Mouse (Mus musculus): Measurements from ENCODE around the gene Hk1.

Gene Hk1

DNA sequence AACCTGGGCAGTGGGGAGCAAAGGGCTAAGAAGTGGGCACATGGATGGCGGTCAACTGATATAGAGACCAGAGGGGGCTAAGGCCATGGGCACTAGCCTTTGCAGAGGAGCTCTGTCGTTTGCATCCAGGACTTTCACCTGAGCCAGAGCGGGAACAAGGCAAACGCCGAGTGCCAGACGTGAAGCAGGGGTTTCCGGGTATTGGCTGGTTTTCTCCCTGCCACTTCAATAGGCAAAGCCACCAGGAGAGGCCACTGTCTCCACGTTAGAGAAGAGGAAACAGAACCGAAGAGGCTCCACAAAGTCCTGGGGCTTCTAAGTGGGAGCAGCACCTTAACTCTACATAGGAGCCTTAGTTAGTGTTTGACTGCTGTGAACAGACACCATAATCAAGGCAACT is 58.3 kb downstream of the Hk1 start:
- in situ Hi-C loops (cut with MseI, MboI) = no loop called here

DNA sequence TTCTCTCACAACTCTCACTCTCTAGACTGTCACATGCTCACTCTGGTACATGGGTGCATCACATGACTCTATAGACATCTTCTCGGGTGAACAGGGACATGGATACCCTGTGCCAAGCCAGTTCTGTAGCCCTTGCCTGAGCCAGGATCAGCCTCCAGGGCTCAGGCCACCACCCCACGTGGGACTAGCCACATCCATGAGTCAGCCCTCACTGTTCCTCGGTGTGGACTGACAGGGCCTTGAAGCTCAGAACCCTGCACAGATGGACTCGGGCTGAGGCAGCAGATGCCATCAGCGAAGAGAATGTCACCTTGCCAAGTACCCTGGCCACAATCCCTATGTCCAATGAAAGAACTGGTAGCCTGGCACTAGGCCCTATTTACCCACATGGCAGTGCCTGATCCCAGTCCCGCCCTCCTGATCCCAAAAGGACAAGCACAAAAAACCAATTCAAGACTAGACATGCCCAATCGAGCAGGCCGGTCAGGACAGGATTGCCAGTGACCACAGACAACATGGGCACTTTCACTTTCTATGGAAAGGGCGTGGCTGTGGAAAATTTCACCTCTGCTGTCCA is 59.2 kb downstream of the Hk1 start:
- in situ Hi-C loops (cut with MseI, MboI) = no loop called here

DNA sequence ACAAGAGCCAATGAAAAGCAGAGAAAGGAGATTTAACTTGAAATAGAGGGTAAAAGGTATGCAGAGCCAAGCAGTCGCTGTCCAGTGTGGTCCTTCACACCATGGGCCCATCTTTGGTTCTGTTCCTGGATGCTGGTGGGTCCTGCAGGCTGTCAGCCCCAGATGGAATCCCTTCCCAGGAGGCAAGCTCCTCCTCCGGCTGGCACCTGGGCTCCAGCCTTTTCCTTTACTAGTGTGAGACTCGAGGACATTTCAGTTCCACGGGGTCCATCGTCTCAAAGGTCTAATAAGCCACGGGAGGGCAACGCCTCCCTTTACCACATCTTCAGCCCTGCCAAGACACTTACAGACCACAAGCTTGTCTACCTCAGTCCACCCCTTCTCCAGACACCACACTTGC is 60.6 kb downstream of the Hk1 start:
- in situ Hi-C loops (cut with MseI, MboI) = no loop called here

DNA sequence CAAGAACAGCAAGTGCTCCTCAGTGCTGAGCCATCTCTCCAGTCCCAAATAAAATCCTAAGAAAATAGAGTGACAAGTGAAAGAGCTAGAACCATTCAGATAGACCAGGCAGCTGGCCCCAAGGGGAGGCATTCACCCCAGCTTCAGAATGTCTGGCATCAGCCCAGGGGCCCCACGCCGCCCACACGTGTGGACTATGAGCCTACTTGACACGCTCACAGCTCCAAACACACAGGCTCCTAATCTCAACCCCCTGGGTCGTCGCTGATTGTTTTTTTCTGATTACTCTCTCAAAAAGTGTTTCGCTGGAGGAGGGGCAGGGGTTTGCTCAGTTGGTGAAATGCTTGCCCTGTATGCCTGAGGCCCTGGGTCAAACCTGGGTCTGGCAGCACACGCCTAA is 63.2 kb downstream of the Hk1 start:
- in situ Hi-C loops (cut with MseI, MboI) = no loop called here

DNA sequence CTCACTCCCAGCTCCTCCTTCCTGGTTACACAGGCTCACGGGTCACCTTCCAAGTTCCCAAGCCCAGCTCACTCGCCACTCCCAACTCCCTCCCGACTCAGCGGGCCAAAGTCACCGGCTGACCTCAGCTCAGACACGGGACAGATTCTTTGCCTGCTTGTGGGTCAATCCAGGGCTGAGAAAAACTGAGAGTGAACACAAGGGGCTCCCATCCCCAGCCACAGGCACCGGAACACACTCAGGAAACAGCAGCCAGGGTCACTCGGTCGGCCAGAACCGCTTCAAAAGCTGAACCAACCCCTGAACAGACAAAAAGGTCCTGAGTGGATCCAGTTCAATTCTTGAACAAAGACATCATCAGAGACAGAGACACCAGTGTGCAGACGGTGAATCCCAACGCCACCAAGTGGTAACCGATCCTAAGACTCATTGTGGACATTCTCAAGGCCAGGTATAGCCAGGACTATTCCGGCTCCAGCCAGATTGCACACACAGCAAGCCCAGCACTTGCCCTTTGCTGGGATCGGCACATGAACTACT is 65.8 kb downstream of the Hk1 start:
- in situ Hi-C loops (cut with MseI, MboI) = no loop called here

DNA sequence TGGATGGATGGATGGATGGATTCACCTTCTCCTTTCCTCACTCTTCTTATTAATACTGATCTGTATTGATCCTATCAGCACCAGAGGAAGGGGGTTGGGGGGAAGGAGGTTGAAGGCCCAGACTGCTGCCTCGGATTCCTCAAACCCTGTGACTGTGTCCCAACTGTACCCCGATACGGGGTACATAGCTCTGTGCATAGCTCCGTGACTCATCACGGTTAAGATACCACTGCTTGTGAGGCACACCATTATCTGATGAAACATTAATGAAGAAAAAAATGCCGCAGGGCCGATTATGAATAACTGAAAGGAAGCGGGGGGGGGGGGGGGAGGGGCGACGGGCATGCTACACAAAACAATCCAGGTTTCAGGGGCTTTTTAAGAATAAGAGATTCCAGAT is 66.6 kb downstream of the Hk1 start:
- in situ Hi-C loops (cut with MseI, MboI) = no loop called here

DNA sequence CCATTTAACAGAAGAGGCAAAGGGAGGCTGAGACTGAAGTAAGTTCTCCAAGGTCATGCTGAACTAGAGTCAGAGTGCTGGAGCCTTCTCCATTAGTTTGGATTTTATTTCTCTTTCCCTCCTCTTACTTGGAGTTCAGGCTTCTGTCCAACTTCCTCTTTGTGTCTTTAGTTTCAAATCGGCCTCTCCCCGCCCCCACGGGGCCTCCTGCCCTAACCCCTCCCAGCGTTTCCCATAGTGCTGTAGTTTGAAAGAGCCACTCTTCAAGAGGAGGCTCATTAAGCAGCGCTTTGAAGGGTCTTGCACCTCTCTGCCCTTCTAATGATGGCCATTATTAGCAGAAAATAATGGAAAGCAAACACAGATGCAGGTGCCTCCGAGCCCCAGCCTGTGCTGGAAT is 68.2 kb downstream of the Hk1 start:
- in situ Hi-C loops (cut with MseI, MboI) = no loop called here

DNA sequence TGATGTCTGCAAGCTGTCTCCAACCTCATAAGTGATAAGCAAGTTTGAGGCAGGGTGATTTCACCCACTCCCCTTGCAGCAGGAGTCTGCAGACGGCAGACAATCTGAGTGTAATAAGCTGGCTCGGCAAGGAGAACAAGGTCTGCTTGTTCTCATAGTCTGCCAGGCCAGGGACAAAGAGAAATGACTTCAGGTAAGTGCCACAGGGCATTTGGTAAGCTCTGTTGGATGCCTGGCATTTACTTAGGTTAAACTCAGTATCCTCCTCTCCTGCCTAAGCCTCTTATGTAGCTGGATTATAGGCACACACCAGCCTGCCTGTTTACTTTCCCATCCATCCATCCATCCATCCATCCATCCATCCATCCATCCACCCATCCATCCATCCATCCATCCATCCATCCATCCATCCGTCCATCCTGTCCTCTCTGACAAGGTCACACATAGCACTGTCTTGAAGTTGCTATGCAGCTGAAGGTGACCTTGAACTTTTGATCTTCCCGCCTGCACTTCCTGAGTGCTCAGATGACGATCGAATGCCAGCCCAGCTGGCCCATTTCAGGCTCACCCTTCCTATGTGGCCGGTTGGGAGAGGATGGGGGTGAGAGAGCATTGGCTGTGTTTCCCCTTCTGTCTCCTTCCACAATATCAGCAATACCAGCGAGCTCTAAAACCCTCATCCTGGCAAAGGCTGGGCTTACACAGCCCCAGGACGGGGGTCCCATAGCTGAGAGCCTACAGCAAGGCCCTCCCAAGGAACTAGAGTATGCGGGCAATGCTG is 69.3 kb downstream of the Hk1 start:
- in situ Hi-C loops (cut with MseI, MboI) = no loop called here

DNA sequence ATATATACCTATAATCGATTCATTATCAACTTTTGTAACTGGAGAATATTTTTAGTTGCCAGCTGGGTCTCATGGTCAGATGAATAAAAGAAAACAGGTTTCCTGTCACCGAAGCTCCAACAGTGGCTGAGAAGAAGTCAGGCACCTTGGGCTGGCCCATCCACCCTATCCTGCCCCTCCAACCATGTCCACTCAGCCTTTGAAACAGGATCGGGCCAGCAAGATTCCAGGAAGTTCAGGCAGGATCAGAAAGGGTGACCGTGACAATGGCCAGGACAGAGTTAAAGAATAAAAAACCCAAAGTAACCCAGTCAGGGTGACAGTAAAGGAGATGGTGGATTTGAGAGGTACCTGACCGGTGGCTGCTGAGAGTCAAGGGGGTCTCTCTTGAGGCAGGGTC is 70.1 kb downstream of the Hk1 start:
- in situ Hi-C loops (cut with MseI, MboI) = no loop called here

DNA sequence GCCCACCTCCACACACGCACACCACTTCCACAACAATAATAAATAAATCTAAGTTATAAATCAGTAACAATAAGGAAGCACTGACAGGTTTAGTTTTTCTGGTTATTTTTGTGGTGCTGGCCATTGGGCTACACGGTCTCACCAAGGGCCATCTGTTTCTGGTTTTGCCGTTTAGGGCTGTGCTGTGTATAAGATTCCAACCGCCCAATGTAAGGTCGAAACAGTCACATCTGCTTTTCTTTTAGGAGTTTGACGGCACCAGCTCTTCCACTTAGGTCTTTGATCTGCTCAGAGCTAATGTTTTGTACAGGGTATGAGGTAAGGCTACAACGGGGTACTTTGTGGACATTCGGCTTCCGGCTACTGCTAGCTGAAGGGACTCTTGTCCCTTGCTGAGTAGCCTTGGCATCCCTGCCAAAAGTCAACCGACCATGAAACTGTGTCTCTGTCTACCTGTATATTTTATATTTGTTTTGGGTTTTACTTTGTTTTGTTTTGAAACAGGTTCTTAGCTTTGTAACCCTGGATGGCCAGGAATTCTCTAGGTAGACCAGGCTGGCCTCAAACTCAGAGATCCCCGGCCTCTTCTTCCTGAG is 70.7 kb downstream of the Hk1 start:
- in situ Hi-C loops (cut with MseI, MboI) = no loop called here

DNA sequence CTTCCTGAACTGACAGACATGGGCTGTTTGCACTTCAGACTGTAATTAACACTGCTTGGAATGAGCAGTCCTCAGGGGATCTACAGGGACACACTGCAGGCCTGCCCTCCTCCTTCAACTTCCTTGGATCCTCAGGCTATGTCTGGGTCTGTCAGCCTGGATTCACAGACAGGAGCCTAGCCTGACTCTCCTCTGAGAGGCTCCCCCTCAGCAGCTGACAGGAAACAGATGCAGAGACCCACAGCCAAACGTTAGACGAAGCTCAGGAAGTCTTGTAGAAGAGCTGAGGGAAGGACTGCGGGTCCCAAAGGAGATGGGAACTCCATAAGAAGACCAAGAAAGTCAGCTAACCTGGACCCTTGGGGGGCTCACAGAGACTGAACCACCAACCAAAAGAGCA is 73.2 kb downstream of the Hk1 start:
- in situ Hi-C loops (cut with MseI, MboI) = no loop called here

DNA sequence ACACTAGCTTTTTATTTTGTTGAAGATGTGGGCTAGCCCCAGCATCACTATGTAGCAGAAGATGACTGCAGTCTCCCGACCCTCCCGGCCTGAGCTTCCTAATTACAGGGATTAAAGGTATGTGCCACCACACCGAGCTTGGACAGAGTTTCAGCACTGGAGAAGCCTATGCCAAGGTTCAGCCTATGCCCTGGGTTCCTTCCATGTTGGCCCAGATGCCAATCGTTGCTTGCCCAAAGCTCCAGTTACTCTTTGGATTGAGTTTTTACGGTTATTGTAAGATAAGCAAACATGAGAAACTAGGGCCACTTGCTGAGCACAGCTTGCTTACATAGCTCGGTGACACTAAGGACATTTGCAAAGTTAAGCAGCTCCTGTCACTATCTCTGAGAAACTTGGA is 74.6 kb downstream of the Hk1 start:
- in situ Hi-C loops (cut with MseI, MboI) = no loop called here

DNA sequence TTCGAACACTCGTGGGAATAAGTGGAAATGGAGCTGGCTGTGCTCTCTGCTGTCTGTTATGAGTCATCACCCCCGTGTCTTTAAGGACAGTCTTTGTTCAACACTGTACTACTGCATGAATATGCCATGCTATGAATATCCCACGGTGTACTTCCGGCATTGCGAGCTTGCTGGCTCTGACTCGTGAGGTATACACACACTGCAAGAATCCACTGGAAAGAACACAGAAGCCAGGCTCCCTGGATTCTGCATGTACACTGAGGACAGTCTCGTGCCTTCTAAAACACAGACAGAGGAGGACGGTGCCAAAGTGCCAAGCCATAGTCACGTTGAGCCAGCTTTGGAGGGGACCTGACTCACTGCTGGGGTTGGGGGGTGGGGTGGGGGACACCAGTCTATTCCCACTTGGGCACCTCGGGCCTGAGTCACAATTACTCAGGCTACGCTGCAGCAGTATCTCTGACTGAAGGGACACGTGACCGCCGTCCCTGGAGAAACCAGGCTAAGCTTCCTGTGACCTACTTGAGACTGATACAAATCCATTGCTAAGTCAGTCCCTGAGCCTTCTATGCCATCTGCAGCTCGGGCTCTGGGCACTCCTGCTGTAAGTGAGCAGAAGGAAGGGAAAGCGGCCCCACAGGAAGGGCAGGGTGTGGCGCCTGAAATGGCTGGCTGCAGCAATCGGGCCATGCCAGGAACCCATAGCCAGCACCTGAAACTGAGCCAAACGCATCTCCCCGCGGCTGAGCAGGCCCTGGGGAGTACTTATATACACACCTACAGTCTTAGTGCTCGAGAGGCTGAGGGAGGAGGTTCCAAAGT is 79.5 kb downstream of the Hk1 start:
- in situ Hi-C loops (cut with MseI, MboI) = no loop called here

DNA sequence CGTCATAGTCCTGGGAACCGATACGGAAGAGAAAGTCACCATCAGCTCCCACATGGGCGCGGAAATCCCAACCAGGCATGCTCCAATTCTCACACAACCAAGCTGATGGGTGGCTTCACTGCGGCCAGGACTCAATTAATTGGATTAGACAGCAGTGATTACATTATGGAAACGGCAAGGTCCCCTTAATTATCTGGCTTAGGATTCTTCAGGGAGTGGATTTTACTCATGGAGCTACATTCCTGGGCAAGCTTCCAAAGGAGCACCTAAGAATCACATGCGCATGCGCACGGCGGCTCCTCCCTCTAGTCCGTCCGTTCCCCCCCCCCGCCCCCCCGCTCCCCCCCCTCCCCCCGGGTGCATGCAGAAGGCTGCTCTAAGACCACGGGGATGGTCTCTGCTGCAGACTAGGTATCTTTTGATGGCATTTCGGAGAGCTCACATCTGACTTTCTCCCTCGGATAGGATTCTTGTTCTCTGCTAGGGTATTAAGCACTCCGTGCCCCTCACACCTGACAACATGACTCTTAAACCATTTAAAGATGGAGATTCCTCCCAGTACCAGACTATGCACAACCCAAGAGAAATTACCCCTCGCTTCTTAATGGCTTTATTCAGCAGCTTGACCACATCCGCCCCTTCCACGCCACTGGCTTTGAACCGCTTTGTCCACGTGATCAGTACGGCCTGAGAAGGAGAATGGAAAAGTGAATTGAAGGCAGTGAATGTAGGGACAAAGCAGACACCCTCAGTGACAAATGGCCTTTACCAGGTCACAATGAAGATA is 83.4 kb downstream of the Hk1 start:
- in situ Hi-C loops (cut with MseI, MboI) = no loop called here

DNA sequence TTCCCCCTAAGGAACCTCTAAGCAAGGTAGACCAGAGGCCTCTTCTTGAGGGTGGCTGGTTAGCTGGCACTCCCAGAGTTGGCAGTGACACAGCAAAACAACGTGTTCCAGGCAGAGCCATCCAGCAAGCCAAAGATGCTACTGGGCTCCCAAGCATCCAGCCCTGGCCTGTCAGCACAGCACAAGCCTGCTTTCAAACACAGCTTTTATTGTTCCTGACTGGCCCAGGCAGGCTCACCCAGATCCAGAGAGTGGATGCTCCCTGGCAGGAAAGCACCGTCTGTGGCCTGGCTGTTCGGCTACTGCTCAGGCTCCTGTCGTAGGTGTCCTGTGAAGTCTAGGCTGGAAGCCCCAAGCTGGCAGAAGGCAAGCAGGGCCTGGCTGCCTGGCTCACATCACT is 85.6 kb downstream of the Hk1 start:
- in situ Hi-C loops (cut with MseI, MboI) = no loop called here

DNA sequence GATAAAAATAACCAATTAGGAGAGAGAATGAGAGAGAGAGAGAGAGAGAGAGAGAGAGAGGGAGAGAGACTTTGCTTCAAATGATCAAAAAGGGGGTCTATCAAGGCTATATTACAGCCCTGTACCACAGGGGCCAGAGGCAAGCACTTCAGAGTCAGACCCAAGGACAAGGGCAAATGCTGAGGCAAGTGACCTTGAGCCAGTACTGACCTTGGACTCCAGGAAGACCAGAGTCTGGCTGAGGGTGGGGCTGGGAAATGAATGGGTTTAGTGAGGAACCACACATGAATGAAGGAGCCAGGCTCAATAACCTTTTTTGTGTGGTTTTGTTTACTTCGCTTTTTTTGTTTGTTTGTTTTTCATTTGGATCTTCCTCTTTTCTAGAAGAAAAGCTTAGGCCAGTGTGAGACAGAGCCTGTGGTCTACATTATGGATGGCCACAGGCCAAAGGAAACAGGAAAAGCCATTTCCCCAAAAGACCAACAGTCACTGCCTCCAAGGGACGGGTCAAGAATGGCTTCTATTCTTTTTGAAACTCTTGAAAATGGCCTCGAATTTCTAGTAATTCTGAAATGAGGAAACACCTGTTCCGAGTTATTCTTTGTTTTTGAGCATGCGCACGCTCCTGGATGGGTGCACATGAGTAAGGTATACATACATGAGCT is 92.1 kb downstream of the Hk1 start:
- in situ Hi-C loops (cut with MseI, MboI) = no loop called here

DNA sequence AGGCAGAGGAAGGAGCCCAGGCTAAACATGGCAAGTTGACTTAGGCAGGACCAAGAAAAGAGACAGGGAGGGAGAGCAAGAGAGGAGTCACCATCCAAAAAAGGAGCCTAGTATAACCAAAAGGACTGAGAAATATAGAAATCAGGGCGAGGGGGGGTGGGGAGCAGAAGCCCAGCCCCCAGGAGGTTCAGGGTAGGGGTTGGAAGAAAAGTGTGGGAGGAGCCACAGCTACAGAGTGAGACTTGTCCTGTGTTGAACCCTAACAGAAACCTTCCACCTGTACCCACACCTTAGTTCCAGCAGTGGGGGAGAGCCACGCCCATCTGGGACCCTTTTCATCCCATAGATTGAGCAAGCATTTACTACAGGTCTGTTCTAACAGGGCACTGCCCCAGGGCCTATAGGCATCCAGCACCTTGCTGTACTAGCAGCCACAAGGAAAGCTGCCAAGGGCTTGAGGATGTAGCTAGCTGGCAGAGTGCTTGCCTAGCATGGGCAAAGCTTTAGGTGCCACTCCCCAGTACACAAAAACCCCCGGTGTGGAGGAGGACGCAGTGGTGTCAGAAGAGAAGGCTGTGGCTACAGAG is 96.4 kb downstream of the Hk1 start:
- in situ Hi-C loops (cut with MseI, MboI) = no loop called here

DNA sequence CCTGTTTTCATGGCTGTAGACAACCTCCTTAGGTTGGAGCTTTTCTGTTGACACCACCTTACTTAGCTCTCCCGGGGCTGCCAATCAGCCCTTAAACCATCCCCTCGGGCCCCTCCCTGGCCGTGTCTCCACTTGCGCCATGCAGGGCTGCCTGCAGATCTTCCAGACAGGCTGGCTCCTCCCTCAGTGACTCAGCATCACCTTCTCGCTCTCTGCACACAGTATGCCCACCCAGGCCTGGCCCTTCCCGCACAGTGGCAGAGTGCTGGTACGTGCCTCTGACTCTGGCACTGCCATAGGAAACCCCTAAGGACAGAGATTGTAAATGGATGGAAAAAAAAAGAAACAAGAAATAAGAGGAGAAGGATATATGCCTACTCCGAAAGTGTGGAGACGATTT is 96.9 kb downstream of the Hk1 start:
- in situ Hi-C loops (cut with MseI, MboI) = no loop called here

DNA sequence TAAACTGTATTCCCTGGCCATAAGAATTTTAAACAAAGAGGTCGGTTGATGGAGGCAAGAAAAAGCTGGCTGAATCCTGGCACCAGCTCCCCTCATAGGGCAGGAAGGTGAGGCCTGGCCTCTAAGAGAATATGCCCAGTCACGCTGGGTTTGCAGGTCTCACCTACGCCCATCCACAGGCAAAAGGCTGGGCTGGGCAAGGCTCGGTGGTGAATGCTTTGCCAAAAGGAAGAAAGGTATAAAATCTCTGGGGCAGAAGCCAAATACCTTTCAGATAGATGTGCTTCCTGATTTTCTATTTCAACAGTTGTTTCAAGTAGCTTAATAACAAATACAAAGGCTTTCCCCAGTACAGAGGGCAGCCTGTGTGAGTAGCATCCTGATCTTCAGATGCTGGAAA is 100.0 kb downstream of the Hk1 start:
- in situ Hi-C loops (cut with MseI, MboI) = loop anchor here (5.0 to 10.0 kb wide), 2 partner anchors 103 to 105 kb away; no protein-coding TSS in a partner anchor

DNA sequence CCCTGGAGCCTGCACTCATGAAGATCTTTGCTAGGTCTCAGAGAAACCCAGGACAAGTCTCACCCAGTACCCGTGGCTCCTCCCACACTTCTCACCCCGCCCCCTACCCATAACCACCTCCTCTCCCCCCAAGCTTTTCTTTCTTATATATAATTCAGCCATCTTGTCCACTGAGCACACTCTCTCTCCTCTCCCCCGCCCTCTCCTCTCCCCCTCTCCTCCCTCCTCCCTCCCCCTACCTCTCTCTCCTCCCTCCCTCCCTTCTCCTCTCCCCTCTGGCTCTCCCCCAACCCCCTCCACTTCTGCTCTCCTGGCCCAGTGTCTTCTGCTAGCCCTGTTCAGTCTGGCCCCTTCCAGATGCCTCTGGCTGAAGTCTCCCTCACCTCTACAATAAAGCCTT is 100.6 kb downstream of the Hk1 start:
- in situ Hi-C loops (cut with MseI, MboI) = loop anchor here (5.0 to 10.0 kb wide), 2 partner anchors 103 to 106 kb away; no protein-coding TSS in a partner anchor
